Mouse (Mus musculus) left cerebral cortex, postnatal 10 days (tissue): ENCODE data around the gene Ppil2. TPM values are rescaled to one million over a fixed set of nuclear protein-coding genes. Genes with fewer than 3 reads are reported as not detected.

Source experiments
- DNase-seq, 2 experiments: peaks; one replicate each; pipeline ENCODE4 v3.0.0; 2021 to 2022; ENCODE audit warnings: low spot score in 2 of 2, mixed read lengths in 1 of 2; ENCODE audit errors: extremely low spot score in 1 of 2
- intact Hi-C: fragments of 180-260 bp; cut with DNase I; formaldehyde crosslinking; loops from one replicate; pipeline ENCODE4 v1.15.1; 2025
- total RNA-seq, 2 experiments: library from RNA; stranded (reverse); gene quantifications; 2 replicates each; pipeline ENCODE4 v1.2.3; 2021

The Ppil2 gene
- total RNA-seq, 2 experiments from 2014 or later: 84.6 to 87.7 TPM

GRCm38 (mm10) chr16:17117309-17117799 is 6.3 kb upstream of the Ppil2 start:
- DNase-seq: no peak
- intact Hi-C loops: no loop called here

- no peak for DNase-seq
- intact Hi-C loops: no loop called here
These were observed 6.5 kb downstream of the Ppil2 start for GRCm38 (mm10) chr16:17104600-17104999.

GRCm38 (mm10) chr16:17102630-17103220 is 8.3 kb downstream of the Ppil2 start:
- intact Hi-C loops: no loop called here
- no peak for DNase-seq

- intact Hi-C loops: loop anchor here (10.0 kb wide), 1 partner anchor 178 kb away; the partner anchor contains the start of gene Tmem191c
- DNase-seq: no peak
These were observed 14.1 kb downstream of the Ppil2 start for GRCm38 (mm10) chr16:17096938-17097337.

- no peak for DNase-seq
- intact Hi-C loops: no loop called here
These were observed 22.7 kb downstream of the Ppil2 start for GRCm38 (mm10) chr16:17088346-17088745.

GRCm38 (mm10) chr16:17086669-17087193 is 24.3 kb downstream of the Ppil2 start:
- intact Hi-C loops: no loop called here
- DNase-seq: no peak

GRCm38 (mm10) chr16:17086241-17086640 is 24.8 kb downstream of the Ppil2 start:
- DNase-seq: no peak
- intact Hi-C loops: no loop called here

GRCm38 (mm10) chr16:17085636-17086035 is 25.4 kb downstream of the Ppil2 start:
- intact Hi-C loops: no loop called here
- no peak for DNase-seq

GRCm38 (mm10) chr16:17082121-17082792 is 28.8 kb downstream of the Ppil2 start:
- no peak for DNase-seq

GRCm38 (mm10) chr16:17078101-17078500 is 33.0 kb downstream of the Ppil2 start:
- intact Hi-C loops: no loop called here

More at GRCm38 (mm10) chr16:17082121-17082792, 28.8 kb downstream of the Ppil2 start:
- intact Hi-C loops: no loop called here

GRCm38 (mm10) chr16:17076869-17077268 is 34.2 kb downstream of the Ppil2 start:
- intact Hi-C loops: no loop called here
- DNase-seq: no peak

More at GRCm38 (mm10) chr16:17078101-17078500, 33.0 kb downstream of the Ppil2 start:
- DNase-seq: no peak

GRCm38 (mm10) chr16:17076301-17076700 is 34.8 kb downstream of the Ppil2 start:
- no peak for DNase-seq
- intact Hi-C loops: no loop called here

- intact Hi-C loops: no loop called here
- DNase-seq: peak in 1 of 2 experiments; percentile 49
These were observed 38.1 kb downstream of the Ppil2 start for GRCm38 (mm10) chr16:17073000-17073399.

GRCm38 (mm10) chr16:17070716-17071115 is 40.3 kb downstream of the Ppil2 start:
- intact Hi-C loops: no loop called here

GRCm38 (mm10) chr16:17069511-17070443 is 41.3 kb downstream of the Ppil2 start, which contains the start of gene Ypel1:
TSS of gene Ypel1 (plus strand) at chr16:17069696.
- intact Hi-C loops: no loop called here
- DNase-seq: peak; percentile 81 to 92

More at GRCm38 (mm10) chr16:17070716-17071115, 40.3 kb downstream of the Ppil2 start:
- DNase-seq: no peak

- intact Hi-C loops: no loop called here
- DNase-seq: no peak
These were observed 43.5 kb downstream of the Ppil2 start for GRCm38 (mm10) chr16:17067552-17067951.

- intact Hi-C loops: no loop called here
These were observed 48.7 kb downstream of the Ppil2 start for GRCm38 (mm10) chr16:17062338-17062737.

GRCm38 (mm10) chr16:17055584-17055983 is 55.5 kb downstream of the Ppil2 start:
- intact Hi-C loops: no loop called here

More at GRCm38 (mm10) chr16:17062338-17062737, 48.7 kb downstream of the Ppil2 start:
- no peak for DNase-seq

GRCm38 (mm10) chr16:17053903-17054302 is 57.2 kb downstream of the Ppil2 start:
- DNase-seq: no peak
- intact Hi-C loops: no loop called here

More at GRCm38 (mm10) chr16:17055584-17055983, 55.5 kb downstream of the Ppil2 start:
- DNase-seq: peak in 1 of 2 experiments; percentile 76
